Mouse (Mus musculus) cortical plate, adult 2 months (tissue): ENCODE measurements around the gene Kmt5b. TPM values are rescaled to one million over a fixed set of nuclear protein-coding genes. Genes with fewer than 3 reads are reported as not detected.

Experiments
- H3K27ac ChIP-seq: fragments of 200-500 bp; 2 replicates; pipeline ENCODE4 v1.5.1; 2012; ENCODE audit warnings: low read length, control low read depth, inconsistent platforms; ENCODE audit not compliant: insufficient read depth
- H3K4me1 ChIP-seq: fragments of 200-500 bp; 2 replicates; pipeline ENCODE4 v1.6.1; 2011; ENCODE audit warnings: low read length; ENCODE audit not compliant: control insufficient read depth, insufficient read depth
- H3K4me3 ChIP-seq: fragments of 200-500 bp; 2 replicates; pipeline ENCODE4 v1.5.1; 2011; ENCODE audit warnings: mild to moderate bottlenecking, low read length, control low read depth; ENCODE audit not compliant: insufficient read depth
- CTCF ChIP-seq: fragments of 200-500 bp; IDR thresholded peaks from 2 replicates; pipeline ENCODE4 v1.5.1; 2011; ENCODE audit warnings: mild to moderate bottlenecking, control low read depth, low read length; ENCODE audit not compliant: insufficient read depth; ENCODE audit errors: extremely low read depth
- POLR2A ChIP-seq: fragments of 200-500 bp; IDR thresholded peaks from 2 replicates; pipeline ENCODE4 v1.6.1; 2011; ENCODE audit warnings: mild to moderate bottlenecking, low read length, control low read depth; ENCODE audit not compliant: insufficient read depth; ENCODE audit errors: extremely low read depth
- polyA plus RNA-seq: library from polyadenylated mRNA; depleted of rRNA; stranded (reverse); fragments of >200 nt; gene quantifications from 2 replicates; pipeline ENCODE4 v1.2.3, GENCODE M21; 2012

Gene Kmt5b
- polyA plus RNA-seq, 1 experiment, result 26.7 TPM

GRCm38 (mm10) chr19:3819080-3819479 lies 51.9 kb downstream of the Kmt5b start:
- no peaks in the 10 kb centered on the region for H3K4me1 ChIP-seq
- no peak for TF ChIP-seq CTCF
- TF ChIP-seq POLR2A, result no peak

GRCm38 (mm10) chr19:3819899-3820444 lies 52.8 kb downstream of the Kmt5b start:
- Histone ChIP-seq H3K27ac (no peak overlapping the region), H3K4me3 (no peak overlapping the region), H3K4me1 (no peaks in the 10 kb centered on the region)
- TF ChIP-seq CTCF (no peak), POLR2A (no peak)

More at GRCm38 (mm10) chr19:3819080-3819479, 51.9 kb downstream of the Kmt5b start:
- Histone ChIP-seq H3K4me3 (no peak overlapping the region), H3K27ac (no peak overlapping the region)

GRCm38 (mm10) chr19:3825044-3825443 lies 57.8 kb downstream of the Kmt5b start:
- Histone ChIP-seq H3K4me3 (no peak overlapping the region), H3K4me1 (no peaks in the 10 kb centered on the region), H3K27ac (no peak overlapping the region)
- TF ChIP-seq CTCF (no peak), POLR2A (no peak)

GRCm38 (mm10) chr19:3829863-3830262 lies 62.6 kb downstream of the Kmt5b start:
- Histone ChIP-seq H3K4me3 (no peak overlapping the region), H3K27ac (no peak overlapping the region), H3K4me1 (no peaks in the 10 kb centered on the region)
- TF ChIP-seq POLR2A (no peak), CTCF (no peak)

GRCm38 (mm10) chr19:3831716-3832115 lies 64.5 kb downstream of the Kmt5b start:
- Histone ChIP-seq H3K27ac (no peak overlapping the region), H3K4me3 (no peak overlapping the region), H3K4me1 (no peaks in the 10 kb centered on the region)
- TF ChIP-seq POLR2A (no peak), CTCF (no peak)

- Histone ChIP-seq H3K4me1 (no peaks in the 10 kb centered on the region), H3K4me3 (no peak overlapping the region), H3K27ac (no peak overlapping the region)
- no peak for TF ChIP-seq POLR2A
- no peak for TF ChIP-seq CTCF
Measured at GRCm38 (mm10) chr19:3832851-3833353, 65.7 kb downstream of the Kmt5b start.

GRCm38 (mm10) chr19:3834301-3834700 lies 67.1 kb downstream of the Kmt5b start:
- H3K27ac ChIP-seq, result no peak overlapping the region
- H3K4me1 ChIP-seq, result no peaks in the 10 kb centered on the region

GRCm38 (mm10) chr19:3836791-3837190 lies 69.6 kb downstream of the Kmt5b start:
- Histone ChIP-seq H3K27ac (no peak overlapping the region), H3K4me3 (no peak overlapping the region), H3K4me1 (peaks cover 2% of the 10 kb centered on the region; the same call in 1 of the 2 replicates)
- TF ChIP-seq CTCF (no peak), POLR2A (no peak)

More at GRCm38 (mm10) chr19:3834301-3834700, 67.1 kb downstream of the Kmt5b start:
- H3K4me3 ChIP-seq, result no peak overlapping the region
- TF ChIP-seq POLR2A, result no peak
- TF ChIP-seq CTCF, result no peak

- no peak for TF ChIP-seq POLR2A
- TF ChIP-seq CTCF, result no peak
- Histone ChIP-seq H3K4me3 (no peak overlapping the region), H3K27ac (no peak overlapping the region), H3K4me1 (peaks cover 2% of the 10 kb centered on the region; the same call in 1 of the 2 replicates)
Measured at GRCm38 (mm10) chr19:3838931-3839330, 71.7 kb downstream of the Kmt5b start.

- H3K4me3 ChIP-seq, result no peak overlapping the region
- TF ChIP-seq POLR2A (no peak), CTCF (no peak)
- peaks cover 2% of the 10 kb centered on the region; the same call in 1 of the 2 replicates for H3K4me1 ChIP-seq
- no peak overlapping the region for H3K27ac ChIP-seq
Measured at GRCm38 (mm10) chr19:3839686-3840085, 72.5 kb downstream of the Kmt5b start.

GRCm38 (mm10) chr19:3840214-3840651 lies 73.0 kb downstream of the Kmt5b start:
- H3K4me1 ChIP-seq, result peaks cover 2% of the 10 kb centered on the region; the same call in 1 of the 2 replicates
- no peak overlapping the region for H3K27ac ChIP-seq
- TF ChIP-seq CTCF (no peak), POLR2A (no peak)
- H3K4me3 ChIP-seq, result no peak overlapping the region
